Mouse (Mus musculus) mouse embryonic stem cell (cell line): Measurements from ENCODE around the gene Map2k4.

Experiments used
- in situ Hi-C, 2 experiments: fragments of 300-500 bp; cut with MboI; formaldehyde crosslinking; loops; 1 replicate in 1 of 2; 3 replicates in 1 of 2; pipeline ENCODE4 v1.14.3; 2019 to 2020; ENCODE audit warnings: low sequenced_read_pairs in 2 of 2, low pct_unique_long_range_greater_than_20kb in 1 of 2, mixed read lengths in 1 of 2; ENCODE audit not compliant: unreplicated experiment in 1 of 2

Map2k4 gene

GRCm38 (mm10) chr11:65779066-65779465 lies 9.0 kb downstream of the Map2k4 start:
- in situ Hi-C loops = no loop called here

- in situ Hi-C loops = no loop called here
Measured at GRCm38 (mm10) chr11:65777810-65778209, 10.3 kb downstream of the Map2k4 start.

DNA sequence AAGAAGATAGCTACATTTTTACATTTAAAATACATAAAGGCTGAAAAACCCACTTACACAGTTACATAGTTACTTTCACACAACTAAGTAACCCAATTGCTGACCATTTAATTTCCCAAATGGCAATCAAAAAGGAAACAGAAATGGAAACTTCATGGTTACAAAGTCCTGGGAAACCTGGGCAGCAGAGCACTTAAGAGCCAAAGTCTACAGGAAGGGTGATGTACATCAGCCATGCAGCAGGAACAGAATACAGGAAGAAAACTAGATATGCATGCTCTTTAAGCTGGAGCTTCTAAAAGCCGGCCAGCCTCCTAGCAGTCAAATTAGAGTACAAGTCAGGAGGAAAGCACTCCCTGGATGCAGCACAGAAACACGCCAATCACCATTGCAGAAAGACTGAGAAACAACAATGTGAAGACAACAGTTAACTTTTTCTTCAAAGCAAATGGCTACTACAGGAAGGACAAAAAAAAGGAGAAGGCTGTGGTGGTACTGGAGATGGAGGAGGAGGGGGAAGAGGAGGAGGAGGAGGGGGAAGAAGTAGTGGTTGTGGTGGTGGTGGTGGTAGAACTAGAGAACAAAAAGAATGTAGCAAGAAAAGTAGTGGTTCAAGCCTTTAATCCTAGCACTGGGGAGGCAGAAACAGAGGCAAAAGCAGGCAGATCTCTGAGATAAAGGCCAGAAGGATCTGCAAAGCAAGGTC lies 11.0 kb downstream of the Map2k4 start:
- in situ Hi-C loops = no loop called here

DNA sequence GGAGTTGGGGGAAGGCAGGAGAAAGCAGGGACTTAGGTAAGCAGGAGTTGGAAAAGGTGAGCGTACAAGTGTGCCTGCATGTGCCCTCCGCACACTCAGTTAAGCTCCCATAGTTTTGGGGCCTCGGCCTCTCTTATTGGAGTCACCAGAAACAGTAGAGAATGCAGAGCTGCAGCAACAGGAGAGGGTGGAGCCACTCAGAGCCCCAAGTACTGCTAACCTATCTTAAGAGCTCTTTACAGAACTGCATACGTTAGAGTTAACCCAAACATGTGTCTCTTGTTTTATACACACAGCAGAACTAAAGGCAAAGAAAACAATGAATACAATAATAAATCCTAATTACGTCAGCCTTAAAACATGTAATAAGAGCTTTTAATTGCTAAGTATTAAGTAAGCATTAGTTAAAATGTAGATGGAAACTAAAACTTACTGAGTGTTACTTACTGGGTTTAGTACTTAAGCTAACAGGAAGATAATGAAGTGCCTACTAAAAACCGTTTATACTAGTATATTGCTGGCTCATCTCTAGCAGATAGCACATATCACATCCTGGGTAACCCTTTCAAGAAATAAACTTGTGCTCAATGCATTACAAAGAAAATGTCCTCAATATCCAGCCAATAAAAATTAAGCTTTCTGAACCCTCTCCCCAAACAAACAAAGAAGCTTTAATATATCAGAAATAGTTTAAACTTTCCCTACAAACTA lies 14.0 kb downstream of the Map2k4 start:
- in situ Hi-C loops = no loop called here

GRCm38 (mm10) chr11:65773535-65773934 lies 14.6 kb downstream of the Map2k4 start:
- in situ Hi-C loops = no loop called here

DNA sequence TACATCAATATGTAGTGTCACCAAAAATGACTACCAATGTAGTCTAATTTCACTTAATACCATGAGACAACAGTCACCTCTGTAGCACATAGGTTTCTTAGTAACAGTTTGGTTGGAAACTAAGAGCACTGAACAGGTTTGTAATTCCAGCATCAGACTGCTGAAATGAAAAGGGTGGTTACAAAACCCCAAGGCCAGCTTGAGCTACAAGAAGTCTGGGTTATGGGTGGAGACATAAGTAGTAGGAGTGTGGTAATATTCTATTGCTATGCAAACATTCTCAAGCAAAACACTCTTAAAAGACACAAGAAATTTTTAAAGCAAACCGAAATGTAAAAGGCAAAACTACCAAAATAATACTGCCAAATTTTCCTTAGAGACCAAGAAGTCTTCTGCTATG lies 16.6 kb downstream of the Map2k4 start:
- in situ Hi-C loops = no loop called here

- in situ Hi-C loops = no loop called here
Measured at GRCm38 (mm10) chr11:65769990-65770389, 18.1 kb downstream of the Map2k4 start.

DNA sequence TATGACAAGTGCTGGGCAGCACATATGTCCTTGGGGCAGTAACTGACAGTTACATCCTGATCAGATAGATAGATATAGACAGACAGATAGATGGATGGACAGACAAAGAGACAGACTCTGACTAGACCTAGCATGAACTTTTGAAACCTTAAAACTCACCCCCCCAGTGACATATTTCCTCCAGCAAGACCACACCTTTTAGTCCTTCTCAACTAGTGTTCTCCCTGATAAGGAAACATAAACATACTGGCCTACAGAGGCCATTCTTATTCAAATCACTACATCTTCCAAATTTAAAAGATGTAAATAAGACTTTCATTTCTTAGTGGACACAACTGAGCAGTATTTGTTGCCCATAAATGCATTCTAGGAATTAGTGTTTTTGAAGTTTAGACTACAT lies 19.7 kb downstream of the Map2k4 start:
- in situ Hi-C loops = no loop called here

- in situ Hi-C loops = no loop called here
Measured at GRCm38 (mm10) chr11:65760912-65761311, 27.2 kb downstream of the Map2k4 start.

GRCm38 (mm10) chr11:65759350-65759749 lies 28.7 kb downstream of the Map2k4 start:
- in situ Hi-C loops = no loop called here

DNA sequence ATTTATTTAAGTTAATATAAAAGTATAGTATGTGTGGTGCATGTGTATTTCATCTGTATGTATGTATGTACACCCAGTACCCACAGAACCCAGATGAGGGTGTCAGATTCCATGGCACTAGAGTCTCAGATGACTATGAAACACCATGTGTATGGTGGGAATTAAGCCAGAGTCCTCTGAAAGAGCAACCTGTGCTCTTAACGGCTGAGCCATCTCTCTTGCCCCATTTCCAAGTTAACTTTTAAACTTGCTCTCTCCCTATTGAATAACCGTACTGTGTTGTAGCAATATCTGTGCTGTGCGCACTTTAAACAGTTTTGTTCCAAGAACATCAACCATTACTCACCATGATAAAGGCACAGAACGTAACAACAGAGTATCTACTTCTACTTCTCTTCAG lies 33.9 kb downstream of the Map2k4 start:
- in situ Hi-C loops = no loop called here

- in situ Hi-C loops = no loop called here
Measured at GRCm38 (mm10) chr11:65753593-65753992, 34.5 kb downstream of the Map2k4 start.

GRCm38 (mm10) chr11:65750546-65750945 lies 37.6 kb downstream of the Map2k4 start:
- in situ Hi-C loops = no loop called here

- in situ Hi-C loops = no loop called here
Measured at GRCm38 (mm10) chr11:65747433-65747832, 40.7 kb downstream of the Map2k4 start.

GRCm38 (mm10) chr11:65745707-65746333 lies 42.3 kb downstream of the Map2k4 start:
- in situ Hi-C loops = no loop called here

DNA sequence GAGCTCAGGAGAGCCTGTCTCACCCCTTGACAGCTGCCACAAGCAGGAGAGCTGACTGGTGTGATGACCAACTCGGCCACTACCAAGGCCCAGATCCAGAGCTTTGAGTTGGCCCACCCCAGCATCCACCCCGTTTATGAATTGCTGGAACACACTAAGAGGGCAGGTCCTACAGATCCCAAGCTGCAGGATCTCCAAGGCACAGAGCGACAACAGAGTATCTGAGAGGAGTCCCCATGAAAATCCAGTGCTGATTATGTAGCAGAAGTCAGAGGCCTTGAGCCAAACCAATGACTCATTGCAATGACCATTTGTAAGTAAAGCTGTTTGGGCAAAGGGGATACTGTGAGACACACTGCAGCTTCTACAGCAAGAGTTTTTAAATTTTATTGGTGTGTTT lies 44.2 kb downstream of the Map2k4 start:
- in situ Hi-C loops = no loop called here

DNA sequence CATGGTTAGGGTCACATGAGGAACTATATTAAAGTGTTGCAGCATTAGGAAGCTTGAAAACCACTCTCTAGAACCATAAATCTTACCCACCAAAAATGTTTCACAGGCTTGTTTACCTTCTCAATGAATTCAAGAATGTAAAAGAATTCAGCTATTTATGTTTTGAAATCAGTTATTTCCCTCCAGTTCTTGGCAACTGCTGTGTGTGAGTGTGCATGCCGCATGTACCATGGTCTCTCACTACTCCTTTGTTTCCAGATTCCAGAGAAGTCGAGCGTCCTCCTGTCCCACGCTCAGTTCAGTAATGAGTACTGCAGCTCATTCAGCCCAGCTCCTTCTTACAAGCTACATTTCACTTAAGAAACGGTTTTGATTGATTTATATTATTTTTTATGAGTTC lies 47.3 kb downstream of the Map2k4 start:
- in situ Hi-C loops = no loop called here

- in situ Hi-C loops = no loop called here
Measured at GRCm38 (mm10) chr11:65740390-65740789, 47.7 kb downstream of the Map2k4 start.

DNA sequence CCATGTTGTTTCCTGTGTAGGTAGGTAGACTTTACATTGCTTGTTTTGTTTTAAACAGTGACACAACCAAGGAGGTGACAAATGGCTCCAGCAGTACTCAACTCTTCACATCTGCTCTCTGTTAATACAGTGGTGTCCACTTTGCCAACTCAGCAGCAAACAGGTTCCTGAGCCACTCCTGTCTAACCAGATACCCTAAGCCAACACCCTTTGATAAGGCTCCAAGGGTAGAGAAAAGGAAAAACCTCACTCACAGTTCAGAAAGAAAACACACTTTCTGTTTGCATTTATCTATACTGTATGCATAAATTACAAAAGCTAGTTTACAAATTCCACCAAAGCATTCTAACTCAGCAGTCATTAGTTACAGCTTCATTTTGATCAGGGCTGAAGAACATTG lies 48.2 kb downstream of the Map2k4 start:
- in situ Hi-C loops = no loop called here

DNA sequence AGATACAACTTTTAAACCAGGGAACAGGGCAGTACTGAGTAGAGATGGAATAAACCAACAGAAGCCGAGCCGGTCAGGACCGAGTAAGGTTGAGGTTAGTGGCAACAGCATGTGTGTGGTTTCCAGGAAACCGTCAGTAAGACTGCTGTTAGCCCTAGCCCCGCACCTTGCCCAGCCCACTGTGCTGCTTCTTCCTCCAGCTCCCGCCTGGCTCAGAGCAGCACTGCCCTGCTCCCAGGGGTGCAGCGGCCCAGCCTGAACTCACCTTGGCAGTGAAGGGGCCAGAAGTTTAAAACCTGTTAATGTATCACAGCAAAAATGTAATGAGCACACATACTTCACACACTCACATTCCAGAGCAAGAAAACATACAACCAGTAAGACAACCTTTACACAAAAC lies 53.4 kb downstream of the Map2k4 start:
- in situ Hi-C loops = no loop called here
